Mouse (Mus musculus): Measurements from ENCODE around the gene 4930415O20Rik.
A peak's percentile ranks its signal among the peaks of the same experiment; 100 is the strongest.
"Not testable (repeated sequence)": the region's sequence is repeated elsewhere in the genome, so short reads cannot be mapped to it uniquely, and the experiment has no call there.

The 4930415O20Rik gene

GRCm38 (mm10) chr15:98568256-98569033 is 2.4 kb upstream of the 4930415O20Rik start:
- no peak for DNase-seq (ENCODE audit: low spot score in 2 of 2)

DNA sequence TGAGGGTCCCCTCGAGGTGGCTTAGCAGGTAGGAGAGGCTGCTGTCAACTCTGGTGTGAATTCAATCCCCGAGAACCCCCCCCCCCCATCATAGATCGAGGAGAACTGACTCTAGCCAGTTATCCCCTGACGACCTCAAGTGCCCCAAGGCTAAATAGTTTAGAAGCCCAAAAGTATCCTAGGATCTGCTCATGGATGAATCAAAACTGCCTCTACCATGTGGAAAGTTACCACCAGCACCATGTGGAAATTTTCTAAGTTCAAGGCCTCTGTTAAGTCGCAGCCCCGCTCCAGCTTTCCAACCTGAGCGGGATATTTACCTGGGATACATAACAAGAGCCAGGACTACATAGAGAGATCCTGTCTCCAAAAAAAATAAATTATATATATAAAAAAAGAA is 1.6 kb upstream of the 4930415O20Rik start:
- no peak for DNase-seq (ENCODE audit: low spot score in 2 of 2)

GRCm38 (mm10) chr15:98569795-98570365 is 924 bp upstream of the 4930415O20Rik start:
- DNase-seq (ENCODE audit: low spot score in 2 of 2) = no peak

DNA sequence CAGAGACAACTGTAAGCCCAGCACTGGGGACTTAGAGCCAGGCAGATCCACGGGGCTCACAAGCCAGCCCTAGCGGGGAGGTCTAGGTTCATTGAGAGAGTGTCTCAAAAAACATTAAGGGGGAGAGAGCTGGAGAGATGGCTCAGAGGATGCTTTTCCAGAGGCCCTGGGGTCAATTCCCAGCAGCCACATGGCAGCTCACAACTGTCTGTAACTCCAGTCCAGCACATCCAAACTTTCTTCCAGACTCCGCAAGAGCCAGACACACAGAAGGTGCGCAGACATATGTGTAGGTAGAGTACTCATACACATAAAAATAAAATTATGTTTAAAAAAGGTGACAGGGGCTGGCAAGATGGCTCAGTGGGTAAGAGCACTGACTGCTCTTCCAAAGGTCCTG is 2.5 kb downstream of the 4930415O20Rik start:
- DNase-seq (ENCODE audit: low spot score in 2 of 2) = no peak

DNA sequence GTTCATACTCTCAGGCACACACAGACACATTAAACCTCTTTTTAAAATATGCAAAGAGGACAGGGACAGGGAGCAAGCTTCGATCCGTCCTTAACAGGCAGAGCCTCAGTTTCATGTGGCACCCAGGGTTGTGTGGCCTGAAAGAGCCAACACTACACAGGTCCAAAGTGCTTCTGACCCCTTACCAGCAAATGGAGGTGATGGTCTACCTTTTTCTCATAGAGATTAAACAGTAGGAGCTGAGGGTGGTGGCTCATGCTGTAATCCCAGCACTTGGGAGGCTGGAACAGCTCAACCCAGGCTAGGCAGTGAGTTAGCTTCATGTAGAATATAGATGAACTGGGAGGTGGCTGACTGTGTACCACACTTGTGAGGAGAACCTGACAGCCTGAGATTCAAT is 8.5 kb downstream of the 4930415O20Rik start:
- no peak for DNase-seq (ENCODE audit: low spot score in 2 of 2)

GRCm38 (mm10) chr15:98579795-98580464 is 9.1 kb downstream of the 4930415O20Rik start:
- peak; percentile 57 to 78 for DNase-seq (ENCODE audit: low spot score in 2 of 2)

DNA sequence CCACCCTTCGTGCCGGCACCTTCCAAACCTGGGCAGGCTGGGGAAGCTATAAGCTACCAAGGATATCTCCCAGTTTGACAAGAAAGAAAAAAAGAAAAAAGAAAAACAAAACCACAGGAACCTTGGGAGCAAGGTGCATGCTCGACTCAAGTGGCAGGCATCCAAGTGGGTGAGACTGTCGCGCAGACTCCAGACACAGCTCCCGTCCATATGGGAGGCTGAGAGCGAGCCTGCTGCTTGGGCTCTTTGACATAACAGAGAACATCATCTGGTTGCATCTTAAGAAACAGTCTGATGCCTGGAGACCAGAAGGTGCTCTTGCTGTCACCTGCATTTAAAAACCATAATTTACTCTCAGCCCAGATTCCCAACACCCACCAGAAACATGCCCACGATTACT is 11.6 kb downstream of the 4930415O20Rik start:
- DNase-seq (ENCODE audit: low spot score in 2 of 2) = no peak

- DNase-seq (ENCODE audit: low spot score in 2 of 2) = no peak
Measured at GRCm38 (mm10) chr15:98582996-98583395, 12.2 kb downstream of the 4930415O20Rik start.

DNA sequence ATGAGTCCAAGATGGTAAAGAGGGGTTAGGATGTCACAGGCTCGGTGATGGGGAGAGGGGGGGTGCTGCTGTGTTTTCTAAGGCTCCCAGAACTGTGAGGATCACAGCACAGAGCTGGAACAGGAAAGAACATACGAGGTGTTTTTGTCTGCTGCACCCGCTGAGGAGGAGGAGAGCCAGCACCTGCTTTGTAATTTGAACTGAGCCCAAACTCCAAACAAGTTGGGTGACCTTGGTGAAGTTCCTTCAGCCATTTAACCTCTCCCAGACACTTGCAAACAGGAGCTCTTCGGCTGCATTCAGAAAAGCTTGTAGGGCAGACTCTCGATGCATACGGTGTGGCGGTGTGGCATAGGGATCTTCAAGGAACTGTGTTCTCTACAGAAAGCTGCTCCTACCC is 14.6 kb downstream of the 4930415O20Rik start:
- DNase-seq (ENCODE audit: low spot score in 2 of 2) = no peak

DNA sequence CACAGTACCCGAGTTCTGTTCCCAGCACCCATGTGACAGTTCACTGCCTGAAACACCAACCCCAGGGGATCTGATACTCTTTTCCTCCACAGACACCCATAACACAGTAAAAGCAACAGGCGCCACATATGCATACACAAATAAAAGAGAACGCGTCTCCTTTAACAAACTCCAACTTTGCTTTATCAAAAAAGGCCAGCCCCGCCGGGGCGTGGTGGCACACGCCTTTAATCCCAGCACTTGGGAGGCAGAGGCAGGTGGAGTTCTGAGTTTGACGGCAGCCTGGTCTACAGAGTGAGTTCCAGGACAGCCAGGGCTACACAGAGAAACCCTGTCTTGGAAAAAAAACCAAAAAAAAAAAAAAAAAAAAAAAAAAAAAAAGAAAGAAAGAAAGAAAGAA is 15.3 kb downstream of the 4930415O20Rik start:
- not testable (repeated sequence) for DNase-seq (ENCODE audit: low spot score in 2 of 2)

DNA sequence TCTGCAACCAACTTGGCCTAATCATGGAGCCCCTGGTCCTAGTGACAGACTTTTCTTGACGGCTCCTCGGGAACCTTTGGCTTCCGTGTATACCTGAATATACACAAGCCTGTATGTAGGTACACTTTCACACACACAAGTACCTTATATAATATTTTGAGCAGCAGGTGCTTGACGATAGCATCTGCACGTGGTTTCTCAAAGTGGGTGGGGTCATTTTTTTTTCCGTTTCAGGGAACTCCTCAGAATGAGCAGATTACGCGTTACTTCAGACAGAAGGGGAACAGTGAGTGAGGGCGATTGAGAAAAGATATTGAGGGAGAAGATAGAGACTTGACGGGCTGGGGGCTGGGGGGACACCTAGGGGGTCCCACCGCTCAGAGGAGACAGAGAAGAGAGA is 16.9 kb downstream of the 4930415O20Rik start:
- DNase-seq (ENCODE audit: low spot score in 2 of 2) = no peak

- no peak for DNase-seq (ENCODE audit: low spot score in 2 of 2)
Measured at GRCm38 (mm10) chr15:98589640-98590336, 19.0 kb downstream of the 4930415O20Rik start.

DNA sequence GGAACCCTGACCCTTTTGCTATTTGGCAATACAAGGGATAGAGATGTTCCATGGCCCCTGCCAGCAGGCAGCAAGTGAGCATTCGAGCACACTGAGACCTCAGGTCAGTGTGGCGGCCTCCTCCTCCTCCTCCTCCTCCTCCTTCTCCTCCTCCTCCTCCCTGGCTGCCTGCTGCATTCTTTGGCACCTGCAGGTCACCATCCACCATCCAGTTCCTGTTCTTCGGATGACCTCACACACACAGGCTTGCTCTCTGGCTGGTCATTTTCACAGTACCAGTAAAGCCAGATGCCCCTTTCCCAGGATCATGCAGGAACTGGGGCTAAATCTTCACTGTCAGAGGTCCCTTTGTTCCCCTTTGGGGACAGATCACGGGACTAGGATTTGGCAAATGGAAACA is 20.6 kb downstream of the 4930415O20Rik start:
- no peak for DNase-seq (ENCODE audit: low spot score in 2 of 2)

DNA sequence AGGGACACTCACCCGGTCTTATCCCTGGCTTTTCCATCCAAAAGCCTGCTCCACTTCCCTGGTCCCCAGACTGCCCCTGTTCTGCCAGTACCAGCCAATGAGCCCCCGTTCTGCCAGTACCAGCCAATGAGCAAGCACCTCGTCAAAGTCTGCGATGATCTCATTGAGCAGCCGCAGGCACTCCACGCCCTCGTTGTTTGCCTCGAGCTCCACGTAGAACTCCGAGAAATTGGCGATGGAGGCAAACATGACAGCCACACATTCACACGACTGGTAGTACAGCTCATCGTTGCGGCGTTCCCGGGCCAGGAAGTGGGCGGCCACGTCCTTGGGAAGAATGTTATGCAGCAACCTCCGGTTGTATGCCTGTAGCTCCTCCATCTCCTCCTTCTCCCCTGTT is 23.4 kb downstream of the 4930415O20Rik start:
- DNase-seq (ENCODE audit: low spot score in 2 of 2) = no peak

DNA sequence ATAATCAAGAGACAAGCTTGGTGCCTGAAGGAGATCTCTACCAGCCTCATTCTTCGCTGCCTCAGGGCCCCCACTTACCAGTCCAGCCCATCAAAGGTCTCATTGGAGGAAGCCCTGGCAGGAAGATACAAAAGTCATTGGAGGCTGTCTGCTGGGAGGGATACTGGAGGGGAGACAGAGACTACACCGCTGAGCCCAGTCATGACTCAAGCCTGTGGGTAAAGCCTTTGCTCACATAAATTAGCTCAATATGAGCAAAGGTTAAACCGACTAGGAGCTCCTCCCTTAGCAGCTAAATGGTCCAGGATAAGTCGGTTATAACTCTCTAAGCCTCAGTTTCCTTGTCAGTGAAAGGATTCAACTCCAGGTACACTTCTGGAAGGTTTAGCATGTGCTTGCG is 24.2 kb downstream of the 4930415O20Rik start:
- no peak for DNase-seq (ENCODE audit: low spot score in 2 of 2)

- DNase-seq (ENCODE audit: low spot score in 2 of 2) = no peak
Measured at GRCm38 (mm10) chr15:98596609-98597008, 25.8 kb downstream of the 4930415O20Rik start.

DNA sequence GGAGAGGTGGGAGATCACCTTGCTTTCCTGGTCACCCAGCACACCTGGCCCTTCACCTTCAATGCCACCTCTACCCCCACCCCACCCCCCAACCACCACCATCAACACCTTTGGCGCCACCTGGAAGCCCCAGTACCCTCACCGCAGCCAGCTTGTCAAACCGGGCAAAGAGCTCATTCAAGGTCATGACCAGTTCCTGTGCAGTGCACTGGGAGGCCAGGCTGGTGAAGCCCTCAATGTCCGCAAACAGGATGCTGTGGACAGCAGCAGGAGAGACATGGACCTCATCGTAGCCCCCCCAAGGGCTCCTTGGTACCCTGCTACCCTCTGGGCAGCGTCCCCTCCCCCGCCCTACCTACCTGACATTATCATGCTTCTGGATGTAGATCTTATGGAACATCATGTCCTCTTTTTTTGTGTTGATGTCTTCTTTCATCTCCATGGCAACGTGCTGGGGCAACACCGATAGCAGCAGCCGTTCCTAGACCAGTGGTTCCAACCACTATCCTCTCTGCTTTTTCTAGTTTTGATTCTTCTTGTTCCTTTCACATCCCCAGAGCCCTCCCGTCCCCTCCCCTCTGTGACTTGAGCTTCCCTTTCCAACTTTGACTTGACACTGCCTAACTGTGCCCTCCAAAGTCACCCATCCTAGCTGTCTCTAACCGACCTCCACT is 29.4 kb downstream of the 4930415O20Rik start:
- no peak for DNase-seq (ENCODE audit: low spot score in 2 of 2)

DNA sequence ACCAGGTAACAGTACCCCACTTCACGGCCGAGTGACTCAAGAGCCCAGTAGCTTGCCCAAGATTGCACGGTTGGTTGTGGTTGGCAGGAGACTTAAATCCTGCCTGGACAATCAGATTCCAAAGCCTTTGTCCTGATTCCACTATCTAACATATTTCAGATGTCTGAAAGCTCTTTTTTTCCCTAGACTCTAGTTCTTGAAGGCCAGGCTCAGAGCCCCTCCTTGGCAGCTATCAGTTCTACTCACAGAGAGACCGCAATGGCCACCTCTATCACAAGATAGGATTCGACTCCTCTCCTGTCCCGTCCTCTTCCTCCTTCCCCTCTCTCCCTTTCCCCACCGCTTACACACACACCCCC is 31.0 kb downstream of the 4930415O20Rik start:
- DNase-seq (ENCODE audit: low spot score in 2 of 2) = no peak

GRCm38 (mm10) chr15:98602191-98602881 is 31.5 kb downstream of the 4930415O20Rik start:
- DNase-seq (ENCODE audit: low spot score in 2 of 2) = peak; percentile 80 to 81

- DNase-seq (ENCODE audit: low spot score in 2 of 2) = no peak
Measured at GRCm38 (mm10) chr15:98602921-98603458, 32.2 kb downstream of the 4930415O20Rik start.

GRCm38 (mm10) chr15:98604041-98604575 is 33.3 kb downstream of the 4930415O20Rik start:
- no peak for DNase-seq (ENCODE audit: low spot score in 2 of 2)

All from heart, adult 9 months (tissue).